Mouse (Mus musculus) CH12F3 (cell line): ENCODE data around the gene Gm28051.

ENCODE experiments used
- in situ Hi-C: fragments of 300-500 bp; cut with MboI; formaldehyde crosslinking; loops from 2 replicates; pipeline ENCODE4 v1.14.3; 2020; ENCODE audit warnings: low sequenced_read_pairs

Gm28051 gene

DNA sequence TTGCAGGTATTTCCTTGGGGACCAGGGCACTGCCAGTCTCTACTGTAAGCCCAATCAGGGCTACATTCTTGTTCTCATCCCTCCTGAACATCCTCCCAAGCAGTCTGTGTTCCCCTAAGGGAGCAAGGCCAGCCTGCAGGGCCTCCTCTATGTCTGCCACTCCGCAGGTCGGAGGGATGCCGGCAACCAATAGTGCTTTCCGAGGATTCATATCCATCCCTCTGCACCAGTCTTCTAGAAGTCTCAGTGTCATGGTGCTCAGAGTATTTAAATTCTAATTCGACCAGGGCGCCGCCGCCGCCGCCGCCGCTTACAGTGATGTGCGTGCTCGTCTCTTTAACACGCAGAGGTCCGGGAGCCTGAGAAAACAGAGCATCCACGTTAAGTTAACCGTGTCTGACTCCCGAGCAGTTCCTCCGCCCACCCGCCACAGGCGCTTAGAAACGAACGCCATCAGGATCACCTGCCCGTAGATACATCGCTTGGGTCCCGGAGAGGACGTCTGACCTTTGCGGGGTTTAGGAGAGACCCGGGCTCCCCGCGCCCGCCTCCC is 14.5 kb downstream of the Gm28051 start:
- in situ Hi-C loops: no loop called here

DNA sequence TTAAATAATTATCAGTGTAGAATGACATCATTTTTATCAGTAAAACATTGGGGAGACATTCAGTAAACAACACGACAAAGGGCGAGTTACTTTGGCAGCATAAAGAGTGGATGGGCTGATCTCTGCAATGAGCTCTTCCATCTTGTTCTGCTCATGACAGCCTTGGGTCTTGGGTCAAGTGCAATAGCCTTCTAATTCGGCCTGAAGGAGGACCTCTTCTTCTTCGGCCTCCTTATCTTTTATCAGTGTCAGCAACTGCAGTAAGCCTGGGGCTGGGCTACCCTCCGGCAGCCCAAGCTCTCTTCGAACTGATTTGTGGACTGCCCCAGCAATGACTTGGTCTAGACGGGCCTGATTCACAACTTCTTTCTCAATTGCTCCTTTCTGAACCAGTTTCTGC is 15.5 kb downstream of the Gm28051 start:
- in situ Hi-C loops: no loop called here

DNA sequence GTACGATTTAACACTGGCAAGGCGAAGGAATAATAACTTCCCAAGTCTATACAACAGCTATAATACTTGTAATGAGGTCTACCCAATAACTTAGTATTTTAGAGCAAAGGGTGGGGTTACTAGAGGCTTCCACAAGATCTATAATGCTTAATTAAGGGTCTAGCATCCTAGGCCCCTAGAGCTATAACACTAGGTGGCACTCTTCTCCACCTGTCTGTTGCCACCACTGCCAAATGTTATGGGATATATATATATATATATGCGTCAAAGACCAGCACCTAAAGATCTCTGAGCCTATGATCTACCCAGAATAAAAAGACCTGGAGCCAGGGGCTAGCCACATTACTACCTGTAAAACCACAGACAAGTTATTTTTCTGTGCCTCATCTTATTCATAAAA is 17.3 kb downstream of the Gm28051 start:
- in situ Hi-C loops: no loop called here

DNA sequence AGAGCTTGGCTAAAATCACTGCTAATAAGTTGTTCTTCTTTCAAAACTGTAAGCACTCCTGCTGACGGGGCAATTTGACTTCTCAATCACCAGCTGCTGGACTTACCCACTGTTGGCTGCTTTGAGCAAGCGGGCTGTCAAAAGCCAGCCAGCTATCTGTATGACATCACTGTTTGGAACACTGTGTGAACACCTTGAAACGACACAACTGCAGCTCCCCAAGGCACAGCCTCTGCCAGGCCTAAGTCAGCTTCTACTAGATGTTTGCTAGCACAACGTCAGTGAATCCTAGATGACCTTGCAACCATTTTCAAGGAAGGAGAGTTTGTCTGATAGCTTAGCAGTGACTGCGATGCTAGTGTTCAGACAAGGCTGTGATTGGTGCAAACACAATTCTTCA is 18.5 kb downstream of the Gm28051 start:
- in situ Hi-C loops: no loop called here

DNA sequence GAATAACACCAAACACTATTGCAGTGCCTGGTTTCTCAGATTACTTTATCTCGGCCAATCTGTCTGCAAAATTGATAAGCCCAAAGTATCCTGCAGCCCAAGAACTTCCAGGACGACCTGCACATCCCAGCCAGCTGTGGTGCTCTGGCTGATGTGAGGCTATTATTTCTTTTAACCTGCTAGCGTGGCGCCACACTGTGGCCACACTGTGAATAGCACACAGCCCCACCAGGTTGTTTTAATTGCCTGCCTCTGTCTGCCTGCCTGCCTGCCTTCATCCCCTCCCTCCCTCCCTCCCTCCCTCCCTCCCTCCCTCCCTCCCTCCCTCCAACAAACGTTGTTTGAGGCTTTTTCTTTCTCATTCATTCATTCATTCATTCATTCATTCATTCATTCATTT is 24.2 kb downstream of the Gm28051 start:
- in situ Hi-C loops: no loop called here

DNA sequence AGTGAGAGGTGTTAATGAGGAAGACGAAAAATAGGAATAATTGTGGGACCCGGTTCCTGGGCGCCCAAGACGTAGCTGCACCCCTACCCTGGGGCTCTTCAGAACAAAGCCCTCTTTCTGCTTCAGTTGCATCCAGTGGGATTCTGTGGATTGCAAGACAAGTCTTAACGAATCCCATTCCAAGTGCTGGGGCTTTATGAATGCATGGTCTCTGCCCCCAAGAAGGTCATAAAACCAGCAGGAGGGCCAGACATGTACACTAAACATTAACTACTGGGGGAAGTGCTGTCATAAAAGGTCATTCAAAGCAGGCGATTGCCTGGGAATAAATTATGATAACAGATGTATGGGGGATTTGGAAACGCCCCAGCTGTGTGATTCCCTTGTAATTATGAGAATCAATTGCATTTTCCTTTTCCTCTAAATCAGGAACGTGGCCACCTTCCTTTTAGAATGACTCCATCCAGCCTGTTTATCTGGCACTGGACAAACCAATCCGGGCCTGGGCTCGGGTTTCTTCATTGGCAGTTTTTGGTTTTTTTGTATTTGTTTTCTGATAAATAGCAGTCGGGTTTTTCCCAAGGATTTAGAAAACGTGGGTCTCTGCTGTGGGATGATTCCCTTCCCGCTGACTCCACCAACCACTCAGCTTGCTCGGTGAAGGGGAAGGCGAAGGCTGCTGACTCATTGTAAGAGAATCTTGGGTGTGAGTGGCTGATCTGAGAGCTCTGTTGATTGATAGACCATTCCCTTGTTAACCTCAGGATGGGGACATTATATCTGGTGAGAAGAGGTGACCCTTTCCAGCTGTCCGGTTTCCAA is 26.6 kb downstream of the Gm28051 start:
- in situ Hi-C loops: no loop called here

DNA sequence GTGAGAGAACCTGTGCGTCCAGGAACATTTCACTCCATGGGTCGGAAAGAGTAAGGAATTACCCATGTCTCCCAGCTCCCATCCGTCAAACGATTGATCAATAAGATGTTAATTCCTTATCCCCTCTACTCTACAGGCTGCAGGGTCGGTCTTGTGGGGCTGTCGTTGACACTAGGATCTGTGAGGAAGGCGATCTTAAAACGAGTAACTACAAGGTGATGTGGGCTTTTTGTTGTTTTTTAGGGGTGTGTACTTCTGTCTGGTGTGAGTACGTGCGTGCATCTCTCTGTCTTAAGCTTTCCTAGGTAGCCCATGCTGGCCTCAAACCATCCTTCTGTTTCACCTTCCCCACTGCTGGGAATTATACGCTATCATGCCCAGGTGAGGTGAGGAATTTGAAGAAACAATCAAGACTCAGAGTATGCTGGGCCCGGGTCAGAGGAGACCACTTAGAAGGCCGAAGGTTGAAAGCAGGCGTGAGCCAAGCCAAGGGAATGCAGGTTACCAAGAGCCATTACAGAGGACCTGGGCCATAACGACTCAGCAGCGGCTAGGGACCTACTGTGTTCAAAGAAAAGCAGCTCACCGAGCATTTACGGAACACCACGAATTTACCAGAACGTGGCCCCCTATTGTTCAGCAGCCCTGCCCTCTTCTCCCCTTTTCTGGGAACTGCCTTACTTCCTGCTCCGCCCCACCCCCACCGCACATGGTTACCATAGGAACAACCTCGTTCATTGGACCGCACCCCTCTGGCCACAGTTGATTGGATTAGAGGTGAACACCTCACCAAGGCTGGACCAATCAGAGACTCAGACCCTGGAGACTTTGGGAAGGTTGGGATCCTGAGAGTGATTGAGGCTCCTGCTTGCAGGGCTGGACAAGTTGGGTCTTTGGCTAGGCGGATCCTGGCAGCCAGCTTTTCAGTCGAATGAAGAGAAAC is 27.4 kb downstream of the Gm28051 start:
- in situ Hi-C loops: loop anchor here (10.0 kb wide), 1 partner anchor 225 kb away; no protein-coding TSS in a partner anchor

DNA sequence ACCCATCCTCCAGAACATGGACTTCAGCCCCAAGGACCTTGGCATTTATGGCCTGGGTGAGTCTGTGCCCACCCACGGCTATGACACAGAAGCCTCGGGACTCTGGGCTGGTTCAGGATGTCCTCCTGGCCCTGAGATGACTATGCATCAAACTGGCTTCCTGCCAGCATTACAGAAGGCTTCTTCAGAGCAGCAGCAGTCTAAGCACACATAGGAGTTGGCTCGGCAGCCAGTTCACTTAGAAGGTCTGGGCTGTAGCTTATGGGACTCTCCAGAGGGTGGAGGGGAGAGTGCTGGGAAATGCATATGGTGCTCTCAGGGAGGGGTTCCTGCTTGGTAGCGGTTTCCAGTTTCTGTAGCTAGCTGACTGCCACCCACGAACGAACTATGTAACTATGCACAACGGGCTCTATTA is 31.8 kb downstream of the Gm28051 start:
- in situ Hi-C loops: loop anchor here (10.0 kb wide), 1 partner anchor 221 kb away; no protein-coding TSS in a partner anchor

DNA sequence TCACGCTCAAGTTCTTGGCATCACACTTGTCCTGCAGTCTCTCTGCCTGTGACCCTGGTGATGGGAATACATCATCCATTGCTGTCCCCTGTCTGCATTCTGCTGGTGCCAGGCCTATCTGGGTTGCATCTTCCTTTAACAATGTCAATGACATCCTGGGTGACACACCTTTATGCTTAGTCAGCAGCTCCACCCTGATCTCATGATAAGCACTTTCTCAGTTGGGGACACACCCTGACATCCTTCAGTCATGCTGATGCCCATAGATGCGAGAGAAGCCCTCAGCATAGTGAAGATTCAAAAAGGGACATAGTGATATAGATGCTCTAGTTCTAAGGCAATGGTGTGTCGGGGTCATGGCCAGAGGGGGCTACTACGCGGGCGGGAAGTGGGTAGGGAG is 32.4 kb downstream of the Gm28051 start:
- in situ Hi-C loops: loop anchor here (10.0 kb wide), 1 partner anchor 220 kb away; no protein-coding TSS in a partner anchor

DNA sequence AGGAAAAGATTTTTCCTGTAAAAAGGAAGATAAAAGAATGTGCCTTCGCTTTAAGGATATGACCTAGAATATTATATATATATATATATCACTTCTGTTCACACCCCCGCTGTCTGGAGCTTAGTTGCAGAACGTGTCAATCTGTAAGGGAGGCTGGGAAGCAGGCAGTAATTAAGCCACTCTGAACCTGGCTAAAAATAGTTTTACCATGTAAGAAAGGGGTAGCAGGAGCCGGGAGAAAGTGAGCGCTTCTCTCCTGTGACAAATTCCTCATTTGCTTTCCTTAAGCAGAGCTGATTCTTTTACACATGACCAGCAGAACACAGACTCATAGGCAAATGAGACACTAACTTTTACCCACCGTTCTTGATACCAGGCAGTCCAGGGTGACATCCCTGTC is 33.7 kb downstream of the Gm28051 start:
- in situ Hi-C loops: loop anchor here (10.0 kb wide), 1 partner anchor 219 kb away; no protein-coding TSS in a partner anchor

DNA sequence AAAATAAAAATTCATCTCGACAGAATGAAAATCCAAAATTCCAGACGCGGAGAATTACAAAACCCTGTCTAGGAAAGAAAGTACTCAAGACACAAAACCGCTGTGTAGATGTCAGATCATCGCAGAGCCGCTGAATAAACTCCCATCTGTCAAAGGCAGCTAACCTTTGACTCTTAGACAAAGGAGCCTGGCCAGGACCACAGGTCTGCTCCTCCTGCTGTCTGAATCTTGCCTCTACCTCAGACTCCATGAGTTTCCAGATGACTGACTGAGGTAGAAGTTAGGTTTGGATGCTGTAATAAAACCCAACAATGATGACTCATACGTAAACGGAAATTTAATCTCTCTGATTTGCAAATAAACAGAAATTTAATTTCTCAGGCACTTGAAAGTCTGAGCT is 34.6 kb downstream of the Gm28051 start:
- in situ Hi-C loops: loop anchor here (10.0 kb wide), 1 partner anchor 218 kb away; no protein-coding TSS in a partner anchor

DNA sequence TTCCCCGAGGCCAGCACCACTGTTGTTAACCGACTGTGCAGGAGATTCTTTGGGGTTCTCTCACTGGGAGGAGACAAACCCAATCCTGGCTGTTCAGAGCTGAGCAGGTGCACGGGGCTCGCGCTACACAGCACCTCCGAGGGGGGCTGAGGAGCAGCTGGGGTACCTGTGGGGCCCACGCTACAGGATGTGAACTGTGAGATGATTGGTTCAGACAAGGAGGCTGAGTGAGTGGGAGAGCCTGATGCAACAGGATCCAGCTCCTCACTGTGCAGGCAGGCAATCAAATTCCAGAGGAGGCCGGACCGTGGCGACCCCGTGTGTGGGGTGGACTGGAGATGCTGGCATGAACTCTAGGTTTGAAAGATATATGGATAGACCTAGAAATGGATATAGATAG is 35.1 kb downstream of the Gm28051 start:
- in situ Hi-C loops: loop anchor here (10.0 kb wide), 1 partner anchor 218 kb away; no protein-coding TSS in a partner anchor

DNA sequence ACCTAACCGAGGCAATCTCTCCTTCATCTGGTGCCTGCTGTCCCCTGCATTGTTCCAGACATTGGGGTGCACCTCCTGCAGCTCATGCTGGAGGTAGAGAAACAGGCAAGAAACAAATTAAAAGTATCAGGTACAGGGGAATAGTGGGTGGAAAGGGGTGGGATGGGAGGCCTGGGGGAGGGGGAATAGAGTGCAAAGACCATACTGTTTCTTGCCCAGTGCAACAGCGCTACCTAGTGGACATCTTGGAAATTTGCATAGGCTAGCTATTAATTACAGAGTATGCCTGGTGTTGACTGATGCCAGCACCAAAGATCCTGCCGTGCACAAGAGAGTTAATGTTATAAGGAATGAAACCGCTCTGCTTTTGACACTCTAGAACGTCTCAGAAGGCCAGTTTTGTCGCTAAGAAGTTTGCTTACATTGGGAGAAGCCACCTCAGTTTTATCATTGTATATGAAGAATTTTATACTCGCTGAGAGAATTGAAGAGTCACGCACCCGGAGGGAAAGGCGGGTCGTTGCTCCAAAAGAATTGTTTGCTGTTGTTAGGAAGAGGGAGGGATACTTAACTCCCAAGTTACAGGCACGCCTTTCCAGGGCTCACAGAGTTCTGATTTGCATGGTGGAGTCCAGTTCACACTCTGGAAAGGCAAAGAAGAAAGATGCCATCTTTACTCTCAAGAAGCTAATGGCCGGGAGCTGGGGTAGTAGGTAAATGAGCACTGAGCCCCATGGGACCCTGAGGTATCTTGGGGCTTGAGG is 37.8 kb downstream of the Gm28051 start:
- in situ Hi-C loops: loop anchor here (10.0 kb wide), 1 partner anchor 215 kb away; no protein-coding TSS in a partner anchor

DNA sequence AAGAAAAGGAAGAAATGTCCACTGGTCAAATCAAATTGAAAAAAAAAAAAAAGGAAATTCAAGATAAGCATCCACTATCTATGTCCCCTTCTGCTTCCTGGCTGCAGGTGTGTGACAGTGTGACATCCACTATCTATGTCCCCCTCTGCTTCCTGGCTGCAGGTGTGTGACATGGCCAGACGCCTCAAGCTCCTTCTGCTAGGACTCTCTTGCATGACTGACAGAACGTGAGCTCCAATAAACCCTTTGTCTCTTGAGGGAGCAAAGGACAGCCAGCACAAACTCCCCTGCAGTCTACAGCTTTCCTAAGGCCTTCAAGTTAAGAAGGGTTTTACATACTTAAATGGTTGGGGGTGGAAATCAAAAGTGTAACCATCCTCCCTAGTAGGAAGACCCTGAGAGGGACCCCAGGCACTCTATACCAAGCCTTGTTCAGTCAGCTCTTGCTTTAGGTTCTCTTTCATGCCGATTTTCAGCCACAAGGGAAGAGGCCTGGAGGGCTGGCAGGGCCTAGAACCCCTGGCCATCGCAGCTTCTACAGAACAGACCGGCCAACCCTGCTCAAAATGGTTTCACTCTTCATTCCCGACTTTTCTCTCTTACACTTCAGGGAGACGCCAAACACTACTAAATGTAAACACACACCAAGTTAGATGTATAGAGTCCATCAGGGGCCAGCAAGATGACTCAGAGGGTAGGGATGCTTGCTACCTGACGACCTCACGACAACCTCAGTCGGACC is 42.7 kb downstream of the Gm28051 start:
- in situ Hi-C loops: no loop called here

DNA sequence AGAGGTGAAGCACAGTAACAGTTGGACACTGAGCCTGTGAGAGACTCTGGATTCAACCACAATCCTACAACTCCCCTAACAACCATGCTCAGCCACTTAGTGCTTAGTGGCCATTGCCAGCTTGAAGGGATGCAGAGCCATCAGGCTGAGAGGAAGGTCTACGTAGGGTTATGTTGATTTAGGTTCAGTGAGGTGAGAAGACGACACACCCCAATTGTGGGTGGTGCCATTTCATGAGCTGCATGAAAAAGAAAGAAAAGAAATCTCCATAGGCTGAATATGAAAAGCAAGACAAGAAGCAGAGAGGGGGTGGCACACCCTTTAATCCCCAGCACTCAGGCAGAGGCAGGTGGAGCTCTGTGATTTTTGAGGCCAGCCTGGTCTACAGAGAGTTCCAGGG is 43.4 kb downstream of the Gm28051 start:
- in situ Hi-C loops: no loop called here

DNA sequence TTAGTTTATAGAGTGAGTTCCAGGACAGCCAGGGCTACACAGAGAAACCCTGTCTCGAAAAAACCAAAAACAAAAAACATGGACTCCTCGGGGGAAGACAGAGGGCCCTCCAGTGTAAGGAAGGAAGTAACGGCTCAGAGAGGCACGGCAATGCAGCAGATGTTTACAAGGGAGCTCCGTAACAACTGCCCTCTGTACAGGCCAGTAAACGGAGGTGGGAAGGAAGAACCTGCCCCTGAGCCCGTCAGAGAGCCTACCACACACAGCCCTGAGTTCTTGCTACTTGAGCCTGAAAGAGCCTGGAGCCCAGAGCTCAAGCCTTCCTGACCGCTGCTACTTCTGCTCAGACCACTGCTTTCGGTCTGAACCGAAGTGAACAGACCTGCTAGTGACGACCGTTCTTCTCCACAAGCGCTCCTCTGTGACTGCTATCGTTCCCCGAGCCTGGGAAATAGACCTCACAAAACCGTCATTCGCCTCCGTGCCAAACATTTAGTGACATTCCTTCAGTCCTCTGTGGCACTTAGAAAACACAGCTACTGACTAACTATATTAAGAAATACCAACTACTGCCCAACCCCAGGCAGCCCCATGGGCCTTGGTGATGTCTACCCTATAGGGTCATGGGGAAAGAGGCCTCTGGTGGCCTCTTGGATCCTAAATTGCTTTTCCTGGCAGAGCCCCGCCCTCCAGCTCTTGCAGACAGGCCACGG is 44.3 kb downstream of the Gm28051 start:
- in situ Hi-C loops: no loop called here

DNA sequence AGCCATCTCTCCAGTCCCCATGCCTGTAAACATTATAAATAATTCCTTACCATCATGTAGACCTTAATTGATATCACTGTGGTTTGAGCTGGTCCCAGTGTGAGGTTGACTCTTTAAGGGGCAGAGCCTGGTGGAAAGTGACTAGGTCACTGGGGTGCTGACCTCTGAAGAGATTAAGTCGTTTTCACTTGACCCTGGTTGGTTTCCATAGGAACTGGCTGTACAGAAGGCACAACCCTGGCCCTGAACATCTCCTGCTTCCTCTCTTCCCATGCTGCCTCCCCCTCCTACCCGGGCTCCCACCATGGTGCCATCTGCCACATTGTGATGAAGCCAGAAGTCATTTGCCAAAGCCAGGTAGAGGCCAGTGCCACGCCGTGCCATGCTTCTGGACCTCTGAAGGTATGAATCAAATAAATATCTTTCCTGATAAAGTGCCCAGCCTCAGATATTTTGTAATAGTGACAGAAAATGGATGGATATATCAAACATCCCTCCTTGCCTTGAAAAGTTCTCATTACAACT is 46.7 kb downstream of the Gm28051 start:
- in situ Hi-C loops: no loop called here

DNA sequence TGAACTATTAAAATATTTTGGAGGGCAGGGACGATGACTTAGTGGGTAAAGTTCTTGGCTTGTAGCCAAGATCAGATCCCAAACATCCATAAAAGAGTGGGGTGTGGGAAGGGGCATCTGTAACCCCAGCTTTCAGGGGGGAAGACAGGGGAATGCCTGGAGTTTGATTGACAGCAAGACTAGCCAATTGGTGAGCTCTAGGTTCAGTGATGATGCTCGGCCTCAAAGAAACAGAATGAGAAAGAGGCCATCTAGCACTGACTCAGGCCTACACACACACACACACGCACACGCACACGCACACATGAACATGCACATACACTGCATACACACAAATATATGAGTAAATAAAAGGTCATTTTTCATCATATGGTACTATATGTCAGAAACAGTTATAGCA is 47.7 kb downstream of the Gm28051 start:
- in situ Hi-C loops: loop anchor here (5.0 kb wide), 1 partner anchor 133 kb away; no protein-coding TSS in a partner anchor

DNA sequence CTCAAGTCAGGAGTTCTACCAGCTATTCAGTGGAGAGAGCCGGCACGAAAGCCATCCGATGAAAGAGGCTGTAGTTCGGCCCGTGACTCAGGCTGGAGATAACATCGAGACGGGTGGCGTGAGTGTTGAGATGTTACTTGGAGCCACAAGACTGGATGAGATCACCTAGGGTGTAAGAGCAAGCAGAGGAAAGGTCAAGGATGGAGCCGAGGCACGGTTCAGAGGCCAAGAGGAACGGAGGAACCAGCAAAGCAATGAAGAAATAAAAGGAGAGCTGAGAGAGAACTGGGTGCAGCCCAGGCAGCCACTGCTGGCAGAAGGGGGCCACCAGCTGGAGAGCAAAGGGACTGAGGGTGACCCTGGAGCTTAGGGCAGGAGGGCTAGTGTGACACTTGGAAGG is 49.3 kb downstream of the Gm28051 start:
- in situ Hi-C loops: loop anchor here (5.0 kb wide), 1 partner anchor 131 kb away; no protein-coding TSS in a partner anchor
